Mouse (Mus musculus) kidney, adult 2 months (tissue): ENCODE measurements around the gene Strc.

Source experiments
- CTCF ChIP-seq: fragments of 200-500 bp; conservative IDR thresholded peaks from 2 replicates; pipeline ENCODE4 v1.5.1; 2011; ENCODE audit warnings: low read depth, mild to moderate bottlenecking, control low read depth, low read length, moderate library complexity, mixed read lengths; ENCODE audit not compliant: insufficient read depth, insufficient read length
- POLR2A ChIP-seq: fragments of 200-500 bp; IDR thresholded peaks from one replicate; pipeline ENCODE4 v1.6.1; 2011; ENCODE audit warnings: low read depth, low read length, control low read depth

DNA sequence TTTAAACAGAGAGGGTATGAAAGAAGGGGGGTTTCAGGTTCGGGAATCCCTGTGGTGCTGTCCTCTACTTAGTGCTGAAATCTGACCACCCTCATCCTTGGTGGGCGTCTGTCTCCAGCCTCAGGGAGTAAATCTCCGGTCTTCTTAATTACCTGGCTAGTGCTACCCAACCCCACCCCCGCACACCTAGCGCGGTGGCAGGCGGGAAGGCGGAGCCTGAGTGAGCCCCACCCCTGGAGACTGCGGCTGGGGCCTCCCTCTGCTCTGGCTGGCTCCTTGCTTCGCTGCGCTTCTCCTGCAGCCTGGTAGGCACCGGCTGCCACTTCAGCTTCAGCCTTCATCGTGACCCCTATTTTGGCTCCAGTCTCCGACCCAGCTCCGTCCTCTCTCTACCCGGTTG lies 28.6 kb downstream of the Strc start:
- TF ChIP-seq POLR2A (no peak), CTCF (no peak)
